Mouse (Mus musculus): Measurements from ENCODE around the gene Sostdc1. TPM values are rescaled to one million over a fixed set of nuclear protein-coding genes. Genes with fewer than 3 reads are reported as not detected.

Gene Sostdc1
- polyA plus RNA-seq (2017; shearing (Covaris generic)): 1 to 10 TPM; 2.9 to 7.7 TPM

GRCm38 (mm10) chr12:36313916-36314315 lies at the start of gene Sostdc1:
TSS of gene Sostdc1 (plus strand) at chr12:36314139.

Other genes starting within 250 kb of the Sostdc1 start
- gene Ankmy2, start 157.0 kb upstream of the Sostdc1 start, polyA plus RNA-seq (2017; shearing (Covaris generic)): 10 to 100 TPM; 41.0 to 52.5 TPM
- 100 to 1,000 TPM; 161 to 177 TPM for gene Bzw2, start 156.1 kb upstream of the Sostdc1 start, polyA plus RNA-seq (2017; shearing (Covaris generic))
- gene Lrrc72, start 60.7 kb upstream of the Sostdc1 start, polyA plus RNA-seq (2017; shearing (Covaris generic)): not detected
- 1 to 10 TPM; 1.3 to 2.8 TPM for gene Ispd, start 67.3 kb downstream of the Sostdc1 start, polyA plus RNA-seq (2017; shearing (Covaris generic))
- 1 to 10 TPM; 1.3 to 2.0 TPM for gene D630036H23Rik, start 68.0 kb downstream of the Sostdc1 start, polyA plus RNA-seq (2017; shearing (Covaris generic))